Mouse (Mus musculus): ENCODE data around the gene Lmtk3. TPM values are rescaled to one million over a fixed set of nuclear protein-coding genes. Genes with fewer than 3 reads are reported as not detected.

Gene Lmtk3
- polyA plus RNA-seq, 1 experiment = 126 TPM

GRCm38 (mm10) chr7:45791756-45792490 is 8.4 kb downstream of the Lmtk3 start:
- Histone ChIP-seq H3K27me3 (ENCODE audit: control insufficient read depth, insufficient read depth, low read length) (no peaks in the 10 kb centered on the region), H3K27ac (ENCODE audit: insufficient read depth, low read length) (no peak overlapping the region), H3K4me1 (ENCODE audit: control insufficient read depth, insufficient read depth, low read length) (0 out of 2 replicates have a peak, but pooled peaks cover 3% of the 10 kb centered on the region), H3K4me3 (replicated peaks; ENCODE audit: insufficient read depth, low read depth, low read length) (no peak overlapping the region)
- 74% methylated on average over 17 of the region's 17 CpGs for WGBS
- no peak for TF ChIP-seq POLR2A (IDR thresholded peaks at IDR 0.05; ENCODE audit: borderline replicate concordance, insufficient read depth, low read length)
- DNase-seq = peak; percentile 6 to 10

GRCm38 (mm10) chr7:45793240-45793639 is 9.7 kb downstream of the Lmtk3 start:
- Histone ChIP-seq H3K4me3 (replicated peaks; ENCODE audit: insufficient read depth, low read depth, low read length) (no peak overlapping the region), H3K27ac (ENCODE audit: insufficient read depth, low read length) (no peak overlapping the region), H3K4me1 (ENCODE audit: control insufficient read depth, insufficient read depth, low read length) (peaks cover 12% of the 10 kb centered on the region), H3K27me3 (ENCODE audit: control insufficient read depth, insufficient read depth, low read length) (no peaks in the 10 kb centered on the region)
- WGBS = 86% methylated on average over 24 of the region's 24 CpGs
- TF ChIP-seq POLR2A (IDR thresholded peaks at IDR 0.05; ENCODE audit: borderline replicate concordance, insufficient read depth, low read length) = no peak
- DNase-seq = peak; percentile 9 to 15

GRCm38 (mm10) chr7:45793969-45794585 is 10.5 kb downstream of the Lmtk3 start:
- DNase-seq = peak; percentile 6 to 18
- H3K4me3 ChIP-seq (replicated peaks; ENCODE audit: insufficient read depth, low read depth, low read length) = no peak overlapping the region
- no peak overlapping the region for H3K27ac ChIP-seq (ENCODE audit: insufficient read depth, low read length)
- H3K27me3 ChIP-seq (ENCODE audit: control insufficient read depth, insufficient read depth, low read length) = no peaks in the 10 kb centered on the region
- H3K4me1 ChIP-seq (ENCODE audit: control insufficient read depth, insufficient read depth, low read length) = peaks cover 12% of the 10 kb centered on the region
- TF ChIP-seq CTCF (IDR thresholded peaks at IDR 0.05; ENCODE audit: borderline replicate concordance, insufficient read depth, low read depth, low read length) (no peak), POLR2A (IDR thresholded peaks at IDR 0.05; ENCODE audit: borderline replicate concordance, insufficient read depth, low read length) (no peak)
- 83% methylated on average over 44 of the region's 44 CpGs for WGBS

GRCm38 (mm10) chr7:45794971-45795370 is 11.4 kb downstream of the Lmtk3 start:
- WGBS = 79% methylated on average over 29 of the region's 29 CpGs
- Histone ChIP-seq H3K4me1 (ENCODE audit: control insufficient read depth, insufficient read depth, low read length) (peaks cover 12% of the 10 kb centered on the region), H3K27ac (ENCODE audit: insufficient read depth, low read length) (no peak overlapping the region), H3K4me3 (replicated peaks; ENCODE audit: insufficient read depth, low read depth, low read length) (no peak overlapping the region), H3K27me3 (ENCODE audit: control insufficient read depth, insufficient read depth, low read length) (no peaks in the 10 kb centered on the region)
- TF ChIP-seq POLR2A (IDR thresholded peaks at IDR 0.05; ENCODE audit: borderline replicate concordance, insufficient read depth, low read length) (no peak), CTCF (IDR thresholded peaks at IDR 0.05; ENCODE audit: borderline replicate concordance, insufficient read depth, low read depth, low read length) (no peak)
- DNase-seq = peak; percentile 5 to 28

GRCm38 (mm10) chr7:45796950-45797349 is 13.4 kb downstream of the Lmtk3 start:
- Histone ChIP-seq H3K4me1 (ENCODE audit: control insufficient read depth, insufficient read depth, low read length) (peaks cover 16% of the 10 kb centered on the region), H3K27ac (ENCODE audit: insufficient read depth, low read length) (no peak overlapping the region), H3K4me3 (replicated peaks; ENCODE audit: insufficient read depth, low read depth, low read length) (no peak overlapping the region), H3K27me3 (ENCODE audit: control insufficient read depth, insufficient read depth, low read length) (no peaks in the 10 kb centered on the region)
- 58% methylated on average over 6 of the region's 6 CpGs for WGBS
- no peak for DNase-seq
- TF ChIP-seq POLR2A (IDR thresholded peaks at IDR 0.05; ENCODE audit: borderline replicate concordance, insufficient read depth, low read length) (no peak), CTCF (IDR thresholded peaks at IDR 0.05; ENCODE audit: borderline replicate concordance, insufficient read depth, low read depth, low read length) (no peak)

- WGBS = 19% methylated on average over 60 of the region's 60 CpGs
- peak; percentile 24 to 25 for DNase-seq
- Histone ChIP-seq H3K4me3 (replicated peaks; ENCODE audit: insufficient read depth, low read depth, low read length) (peak overlapping the region; percentile 41), H3K27me3 (ENCODE audit: control insufficient read depth, insufficient read depth, low read length) (no peaks in the 10 kb centered on the region), H3K4me1 (ENCODE audit: control insufficient read depth, insufficient read depth, low read length) (peaks cover 13% of the 10 kb centered on the region), H3K27ac (ENCODE audit: insufficient read depth, low read length) (no peak overlapping the region)
- TF ChIP-seq POLR2A (IDR thresholded peaks at IDR 0.05; ENCODE audit: borderline replicate concordance, insufficient read depth, low read length) = no peak
Observed at GRCm38 (mm10) chr7:45797661-45798510, 14.3 kb downstream of the Lmtk3 start.

GRCm38 (mm10) chr7:45798511-45798836 is 14.9 kb downstream of the Lmtk3 start:
- Histone ChIP-seq H3K4me1 (ENCODE audit: control insufficient read depth, insufficient read depth, low read length) (peaks cover 13% of the 10 kb centered on the region), H3K4me3 (replicated peaks; ENCODE audit: insufficient read depth, low read depth, low read length) (peak overlapping the region; percentile 41), H3K27ac (ENCODE audit: insufficient read depth, low read length) (no peak overlapping the region), H3K27me3 (ENCODE audit: control insufficient read depth, insufficient read depth, low read length) (no peaks in the 10 kb centered on the region)
- DNase-seq = peak in 1 of 2 experiments; percentile 41
- TF ChIP-seq CTCF (IDR thresholded peaks at IDR 0.05; ENCODE audit: borderline replicate concordance, insufficient read depth, low read depth, low read length) (no peak), POLR2A (IDR thresholded peaks at IDR 0.05; ENCODE audit: borderline replicate concordance, insufficient read depth, low read length) (no peak)
- WGBS = 18% methylated on average over 19 of the region's 19 CpGs

Measured in cerebellum, adult 2 months (tissue).